Mouse (Mus musculus) heart, embryonic 14.5 days (tissue): ENCODE measurements around the gene Rab34. TPM values are rescaled to one million over a fixed set of nuclear protein-coding genes. Genes with fewer than 3 reads are reported as not detected.

Source experiments
- ATAC-seq: fragments of 200-750 bp; cut with Nextera tagmentation; 2 replicates; pipeline ENCODE4 v1.8.0; 2017; ENCODE audit warnings: low read depth, moderate TSS enrichment; ENCODE audit not compliant: insufficient number of reproducible peaks, insufficient read depth, low FRiP score
- H3K27ac ChIP-seq, 2 experiments: fragments of 200-500 bp in 1 of 2; fragments of 300-500 bp in 1 of 2; sonication (generic) in 1 of 2; replicated peaks in 1 of 2; 2 replicates each; pipeline ENCODE4 v1.5.1; 2012 to 2014; ENCODE audit warnings: low read depth in 2 of 2, low read length in 2 of 2, control low read depth in 1 of 2, mild to moderate bottlenecking in 1 of 2, mixed read lengths in 1 of 2; ENCODE audit not compliant: control insufficient read depth in 1 of 2, insufficient read depth in 1 of 2
- H3K27me3 ChIP-seq: fragments of 300-500 bp; sonication (generic); 2 replicates; pipeline ENCODE4 v1.6.1; 2014; ENCODE audit warnings: mild to moderate bottlenecking, low read length, control low read depth; ENCODE audit not compliant: control insufficient read depth, insufficient read depth
- H3K36me3 ChIP-seq: fragments of 300-500 bp; sonication (generic); 2 replicates; pipeline ENCODE4 v1.6.1; 2014; ENCODE audit warnings: mild to moderate bottlenecking, control low read depth, low read length, mixed read lengths; ENCODE audit not compliant: control insufficient read depth, insufficient read depth
- H3K4me1 ChIP-seq, 2 experiments: fragments of 200-500 bp in 1 of 2; fragments of 300-500 bp in 1 of 2; sonication (generic) in 1 of 2; 2 replicates each; pipeline ENCODE4 v1.6.1; 2012 to 2014; ENCODE audit warnings: low read length in 2 of 2, control low read depth in 1 of 2, mixed read lengths in 1 of 2; ENCODE audit not compliant: control insufficient read depth in 2 of 2, insufficient read depth in 2 of 2
- H3K4me2 ChIP-seq: fragments of 300-500 bp; sonication (generic); 2 replicates; pipeline ENCODE4 v1.6.1; 2014; ENCODE audit warnings: mild to moderate bottlenecking, low read length
- H3K4me3 ChIP-seq, 2 experiments: fragments of 200-500 bp in 1 of 2; fragments of 300-500 bp in 1 of 2; sonication (generic) in 1 of 2; 2 replicates each; pipeline ENCODE4 v1.5.1; 2012 to 2014; ENCODE audit warnings: low read length in 2 of 2, mild to moderate bottlenecking in 2 of 2, control low read depth in 1 of 2, low read depth in 1 of 2, moderate library complexity in 1 of 2; ENCODE audit not compliant: control insufficient read depth in 1 of 2, insufficient read depth in 1 of 2
- H3K9ac ChIP-seq: fragments of 300-500 bp; sonication (generic); 2 replicates; pipeline ENCODE4 v1.6.1; 2014; ENCODE audit warnings: mild to moderate bottlenecking, low read length
- H3K9me3 ChIP-seq: fragments of 300-500 bp; sonication (generic); 2 replicates; pipeline ENCODE4 v1.6.1; 2016; ENCODE audit warnings: low read length, control low read depth; ENCODE audit not compliant: control insufficient read depth
- WGBS: fragments of 180-500 bp; shearing (Covaris S2); extraction: QIAGEN DNeasy Blood & Tissue Kit; methylation state at CpG from one replicate; pipeline ENCODE4 v1.1.7; 2014; 5-methylcytosine and 5-hydroxymethylcytosine counted together
- polyA plus RNA-seq: library from polyadenylated mRNA; unstranded; fragments of >200 nt; fragmentation: Nextera tagmentation; extraction: Ambion mirVana; gene quantifications from 2 replicates; pipeline ENCODE4 v1.2.1, GENCODE M21; 2014

Gene Rab34
- polyA plus RNA-seq, 1 experiment from 2014 or later: 61.8 TPM

DNA sequence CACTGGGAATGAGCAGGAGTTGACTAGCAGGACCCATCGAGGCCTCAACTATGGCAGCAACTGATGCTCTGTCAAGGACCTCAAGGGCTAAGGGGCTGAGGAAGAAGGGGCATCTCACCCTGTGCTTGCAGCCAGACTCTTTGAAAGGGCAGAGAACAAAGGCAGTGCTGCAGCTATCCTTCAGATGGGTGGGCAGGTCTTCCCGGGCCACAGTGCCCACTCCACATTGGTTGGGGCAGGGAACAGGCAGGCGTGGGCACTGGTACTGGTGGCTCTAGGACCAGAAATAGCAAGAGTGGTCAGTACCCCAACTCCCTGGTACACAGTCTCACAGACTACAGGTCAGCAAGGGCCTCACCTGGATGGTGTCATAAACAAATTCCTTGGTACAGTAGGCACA is 27.6 kb upstream of the Rab34 start:
- H3K27me3 ChIP-seq: no peaks in the 10 kb centered on the region
- H3K4me3 ChIP-seq: no peak overlapping the region
- peaks cover 68% of the 10 kb centered on the region for H3K36me3 ChIP-seq
- no peaks in the 10 kb centered on the region for H3K9me3 ChIP-seq
- peaks cover 7 to 23% of the 10 kb centered on the region in 2 experiments; a peak in 3 of 4 replicates for H3K4me1 ChIP-seq
- no peak for ATAC-seq
- no peak overlapping the region for H3K4me2 ChIP-seq
- no peak overlapping the region for H3K27ac ChIP-seq
- H3K9ac ChIP-seq: no peak overlapping the region
- 84% methylated on average over 3 of the region's 3 CpGs for WGBS

DNA sequence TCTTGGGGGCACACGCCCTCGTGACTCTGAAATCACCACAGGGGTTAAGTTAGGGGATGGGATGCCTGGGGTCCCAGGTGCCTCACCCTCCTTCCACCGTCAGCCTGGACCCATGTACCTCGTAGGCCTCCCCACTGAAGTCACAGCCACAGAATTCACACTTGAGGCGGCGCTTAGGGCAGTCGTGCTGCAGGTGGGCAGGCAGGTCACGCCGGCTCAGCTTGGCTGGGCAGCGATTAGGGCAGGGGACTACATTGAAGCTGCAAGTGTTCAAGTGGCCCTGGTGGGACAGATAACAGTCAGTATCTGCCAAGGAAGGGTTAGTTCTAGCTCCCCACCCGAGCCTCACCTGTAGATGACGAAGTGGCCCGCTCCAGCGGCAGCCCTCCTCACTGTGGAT is 27.1 kb upstream of the Rab34 start:
- no peak for ATAC-seq
- Histone ChIP-seq H3K4me3 (no peak overlapping the region), H3K27me3 (no peaks in the 10 kb centered on the region), H3K4me1 (peaks cover 11 to 27% of the 10 kb centered on the region in 2 experiments; a peak in 3 of 4 replicates), H3K27ac (no peak overlapping the region), H3K36me3 (peaks cover 64% of the 10 kb centered on the region), H3K9me3 (no peaks in the 10 kb centered on the region), H3K4me2 (no peak overlapping the region), H3K9ac (no peak overlapping the region)
- WGBS: 84% methylated on average over 14 of the region's 14 CpGs

- H3K4me3 ChIP-seq: no peak overlapping the region
- H3K4me2 ChIP-seq: peak overlapping the region; percentile 93; the same call in 1 of the 2 replicates
- WGBS: 62% methylated on average over 4 of the region's 4 CpGs
- peaks cover 56% of the 10 kb centered on the region for H3K36me3 ChIP-seq
- no peaks in the 10 kb centered on the region for H3K27me3 ChIP-seq
- H3K9ac ChIP-seq: peak overlapping the region; percentile 97; the same call in 1 of the 2 replicates
- no peak overlapping the region for H3K27ac ChIP-seq
- H3K4me1 ChIP-seq: peaks cover 13 to 30% of the 10 kb centered on the region in 2 experiments; a peak in 3 of 4 replicates
- H3K9me3 ChIP-seq: no peaks in the 10 kb centered on the region
- ATAC-seq: no peak
These were observed 26.3 kb upstream of the Rab34 start for GRCm38 (mm10) chr11:78161968-78162367.

GRCm38 (mm10) chr11:78162504-78162903 is 25.7 kb upstream of the Rab34 start:
- no peak overlapping the region; a peak in 1 of 4 replicates for H3K27ac ChIP-seq
- H3K4me3 ChIP-seq: no peak overlapping the region
- peaks cover 13 to 30% of the 10 kb centered on the region in 2 experiments; a peak in 3 of 4 replicates for H3K4me1 ChIP-seq
- H3K4me2 ChIP-seq: peak overlapping the region; percentile 93
- ATAC-seq: no peak
- H3K9me3 ChIP-seq: no peaks in the 10 kb centered on the region
- peak overlapping the region; percentile 97; the same call in 1 of the 2 replicates for H3K9ac ChIP-seq
- 75% methylated on average over 6 of the region's 6 CpGs for WGBS
- no peaks in the 10 kb centered on the region for H3K27me3 ChIP-seq
- peaks cover 50% of the 10 kb centered on the region for H3K36me3 ChIP-seq

- Histone ChIP-seq H3K36me3 (peaks cover 45% of the 10 kb centered on the region), H3K9me3 (no peaks in the 10 kb centered on the region), H3K27ac (peak overlapping the region; percentile 94 to 96; a peak in 3 of 4 replicates), H3K27me3 (no peaks in the 10 kb centered on the region), H3K4me1 (peaks cover 13 to 30% of the 10 kb centered on the region in 2 experiments; a peak in 3 of 4 replicates), H3K9ac (peak overlapping the region; percentile 97), H3K4me2 (peak overlapping the region; percentile 93), H3K4me3 (peak overlapping the region; percentile 83 to 96)
- ATAC-seq: no peak
- 67% methylated on average over 2 of the region's 2 CpGs for WGBS
These were observed 25.2 kb upstream of the Rab34 start for GRCm38 (mm10) chr11:78163045-78163444.

GRCm38 (mm10) chr11:78163681-78164603 is 24.3 kb upstream of the Rab34 start:
- under 1% methylated on average over 22 of the region's 22 CpGs for WGBS
- no peaks in the 10 kb centered on the region for H3K27me3 ChIP-seq
- peak overlapping the region; percentile 83 to 96 for H3K4me3 ChIP-seq
- no peaks in the 10 kb centered on the region for H3K9me3 ChIP-seq
- ATAC-seq: peak; percentile 64
- H3K27ac ChIP-seq: peak overlapping the region; percentile 94 to 96
- H3K9ac ChIP-seq: peak overlapping the region; percentile 97
- peak overlapping the region; percentile 93 for H3K4me2 ChIP-seq
- peaks cover 36% of the 10 kb centered on the region for H3K36me3 ChIP-seq
- H3K4me1 ChIP-seq: peaks cover 13 to 30% of the 10 kb centered on the region in 2 experiments; a peak in 3 of 4 replicates

- ATAC-seq: no peak
- peak overlapping the region; percentile 94 to 96 for H3K27ac ChIP-seq
- under 1% methylated on average over 14 of the region's 14 CpGs for WGBS
- peak overlapping the region; percentile 93 for H3K4me2 ChIP-seq
- H3K27me3 ChIP-seq: no peaks in the 10 kb centered on the region
- H3K4me1 ChIP-seq: peaks cover 16 to 30% of the 10 kb centered on the region in 2 experiments; a peak in 3 of 4 replicates
- H3K9me3 ChIP-seq: no peaks in the 10 kb centered on the region
- H3K4me3 ChIP-seq: peak overlapping the region; percentile 83 to 96
- peaks cover 30% of the 10 kb centered on the region for H3K36me3 ChIP-seq
- H3K9ac ChIP-seq: peak overlapping the region; percentile 97
These were observed 23.7 kb upstream of the Rab34 start for GRCm38 (mm10) chr11:78164604-78164923.
